ENCODE assay signal across 31 mouse cellular contexts in the genomic region with DNA sequence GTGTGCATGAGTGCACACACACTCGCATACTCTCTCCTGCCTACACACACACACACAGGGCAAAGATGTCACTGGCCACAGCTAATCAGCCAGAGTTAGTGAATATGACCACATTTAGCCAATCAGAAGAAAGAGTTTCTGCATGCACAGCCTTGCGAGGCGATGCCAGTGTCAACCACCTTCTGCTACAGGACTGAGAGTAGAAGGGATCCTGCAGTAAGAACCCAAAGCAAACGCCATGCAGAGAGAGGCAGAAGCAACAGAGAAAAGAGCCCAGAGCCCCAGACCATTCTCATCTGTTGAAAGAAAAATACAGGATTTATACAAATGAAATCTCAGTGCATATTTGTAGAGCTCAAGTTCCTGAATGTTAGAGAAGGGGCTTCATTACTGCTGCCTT.
"Had no signal": no experiment of that assay in that cellular context is flagged by ENCODE, and none has a peak within 500 bp of the region (broad histone marks: within the 10 kb centered on the region; RNA-seq: fewer than 3 reads in every experiment).

No protein-coding gene starts in this region.

- H3K27ac ChIP-seq: left cerebral cortex, adult 2 months; limb, embryonic 10.5 days; limb, embryonic 12.5 days; limb, embryonic 13.5 days; limb, embryonic 15.5 days; liver, embryonic 12.5 days; liver, embryonic 13.5 days; liver, embryonic 14.5 days; liver, embryonic 15.5 days; lung, embryonic 15.5 days; macrophage; midbrain, embryonic 10.5 days; midbrain, embryonic 12.5 days; midbrain, embryonic 13.5 days; midbrain, embryonic 15.5 days; neural tube, embryonic 12.5 days had no signal

- DNase-seq: left cerebral cortex, postnatal 4 days; liver; liver, embryonic 13.5 days; liver, postnatal 0 days; lung, adult 18-20 months; lung, adult 2 months; lung, embryonic 14.5 days; lung, postnatal 10 days; lung, postnatal 14 days; lung, postnatal 36 days; lung, postnatal 4 days had no signal

- ATAC-seq: liver, embryonic 12.5 days; liver, postnatal 0 days; lung, postnatal 0 days; midbrain, embryonic 13.5 days; midbrain, embryonic 15.5 days; midbrain, embryonic 16.5 days had no signal

- H3K27me3 ChIP-seq: limb, embryonic 12.5 days; limb, embryonic 13.5 days; limb, embryonic 15.5 days; liver, embryonic 12.5 days; liver, embryonic 13.5 days; liver, embryonic 15.5 days; lung, embryonic 15.5 days; midbrain, embryonic 15.5 days; neural tube, embryonic 12.5 days had no signal

- H3K4me2 ChIP-seq: limb, embryonic 12.5 days; limb, embryonic 13.5 days; limb, embryonic 15.5 days; liver, embryonic 11.5 days; liver, embryonic 12.5 days; liver, embryonic 13.5 days; liver, embryonic 15.5 days; lung, embryonic 14.5 days; lung, embryonic 15.5 days; midbrain, embryonic 12.5 days; midbrain, embryonic 13.5 days; midbrain, embryonic 15.5 days; neural tube, embryonic 12.5 days had no signal

- H3K4me1 ChIP-seq: limb, embryonic 10.5 days; limb, embryonic 12.5 days; limb, embryonic 13.5 days; limb, embryonic 15.5 days; liver, embryonic 12.5 days; liver, embryonic 13.5 days; liver, embryonic 15.5 days; lung, embryonic 15.5 days; megakaryocyte, embryonic 14.5 days had no signal

- H3K4me3 ChIP-seq: left cerebral cortex, adult 2 months; limb, embryonic 10.5 days; limb, embryonic 12.5 days; limb, embryonic 13.5 days; limb, embryonic 15.5 days; liver, embryonic 12.5 days; liver, embryonic 13.5 days; liver, embryonic 15.5 days; lung, embryonic 15.5 days; megakaryocyte, embryonic 14.5 days; midbrain, embryonic 10.5 days; midbrain, embryonic 12.5 days; midbrain, embryonic 13.5 days; midbrain, embryonic 15.5 days; myocyte; neural tube, embryonic 12.5 days had no signal

- H3K9me3 ChIP-seq: limb, embryonic 10.5 days; limb, embryonic 13.5 days; limb, embryonic 15.5 days; liver, embryonic 12.5 days; liver, embryonic 13.5 days; liver, embryonic 15.5 days; lung, embryonic 15.5 days; megakaryocyte, embryonic 14.5 days; midbrain, embryonic 10.5 days; midbrain, embryonic 12.5 days; midbrain, embryonic 13.5 days; midbrain, embryonic 15.5 days; neural tube, embryonic 12.5 days had no signal

- H3K9ac ChIP-seq: limb, embryonic 12.5 days; limb, embryonic 13.5 days; limb, embryonic 15.5 days; liver, embryonic 12.5 days; liver, embryonic 13.5 days; liver, embryonic 14.5 days; liver, embryonic 15.5 days; liver, postnatal 0 days; lung, embryonic 14.5 days; lung, embryonic 15.5 days; midbrain, embryonic 12.5 days; midbrain, embryonic 13.5 days; midbrain, embryonic 15.5 days; neural tube, embryonic 12.5 days had no signal

- H3K36me3 ChIP-seq: limb, embryonic 10.5 days; limb, embryonic 12.5 days; limb, embryonic 13.5 days; limb, embryonic 15.5 days; liver, embryonic 12.5 days; liver, embryonic 13.5 days; liver, embryonic 15.5 days; lung, embryonic 15.5 days; midbrain, embryonic 10.5 days; midbrain, embryonic 12.5 days; neural tube, embryonic 12.5 days had no signal
